Mouse (Mus musculus) adrenal gland, adult 2 months (tissue): ENCODE results near the gene Mgarp. TPM values are rescaled to one million over a fixed set of nuclear protein-coding genes. Genes with fewer than 3 reads are reported as not detected.
"Not testable (repeated sequence)": the region's sequence is repeated elsewhere in the genome, so short reads cannot be mapped to it uniquely, and the experiment has no call there.

Experiments used
- DNase-seq: peaks from one replicate; pipeline ENCODE4 v3.0.0; 2021
- polyA plus RNA-seq: library from polyadenylated mRNA; depleted of rRNA; stranded (reverse); fragments of >200 nt; gene quantifications from 2 replicates; pipeline ENCODE4 v1.2.3, GENCODE M21; 2012
- total RNA-seq, 2 experiments: library from RNA; stranded (reverse); gene quantifications; 2 replicates each; pipeline ENCODE4 v1.2.3; 2021

The Mgarp gene
- total and polyA plus RNA-seq, 3 experiments: 312 to 1,037 (median 689) TPM

DNA sequence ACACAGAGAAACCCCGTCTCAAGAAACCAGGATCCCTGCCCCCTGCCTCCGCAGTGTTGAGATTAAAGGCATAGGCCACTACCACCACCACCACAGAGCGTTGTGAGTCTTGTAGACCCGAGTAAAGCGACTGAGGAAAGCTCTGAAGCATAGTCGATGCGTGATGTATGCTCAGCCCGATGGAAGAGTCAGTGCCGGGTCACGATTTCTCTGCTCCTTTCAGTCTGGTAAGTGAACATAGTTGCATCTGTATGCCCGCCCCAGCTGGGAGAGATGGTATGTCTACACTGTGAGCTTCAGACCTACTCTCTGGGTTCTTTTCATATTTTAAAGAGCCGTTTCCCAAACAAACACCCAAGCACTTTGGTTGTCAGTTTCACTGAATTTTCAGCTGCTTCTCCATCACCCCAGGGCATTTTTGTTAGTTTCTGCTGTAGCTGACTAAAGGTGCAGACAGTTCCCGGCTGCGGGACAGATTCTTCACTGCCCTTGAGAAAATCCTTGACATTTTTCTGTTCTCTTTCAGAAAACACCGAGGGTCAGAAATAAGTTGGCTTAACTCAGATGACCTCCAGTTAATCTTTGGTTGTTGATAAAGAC is 1.3 kb upstream of the Mgarp start:
- peak; percentile 68 for DNase-seq

DNA sequence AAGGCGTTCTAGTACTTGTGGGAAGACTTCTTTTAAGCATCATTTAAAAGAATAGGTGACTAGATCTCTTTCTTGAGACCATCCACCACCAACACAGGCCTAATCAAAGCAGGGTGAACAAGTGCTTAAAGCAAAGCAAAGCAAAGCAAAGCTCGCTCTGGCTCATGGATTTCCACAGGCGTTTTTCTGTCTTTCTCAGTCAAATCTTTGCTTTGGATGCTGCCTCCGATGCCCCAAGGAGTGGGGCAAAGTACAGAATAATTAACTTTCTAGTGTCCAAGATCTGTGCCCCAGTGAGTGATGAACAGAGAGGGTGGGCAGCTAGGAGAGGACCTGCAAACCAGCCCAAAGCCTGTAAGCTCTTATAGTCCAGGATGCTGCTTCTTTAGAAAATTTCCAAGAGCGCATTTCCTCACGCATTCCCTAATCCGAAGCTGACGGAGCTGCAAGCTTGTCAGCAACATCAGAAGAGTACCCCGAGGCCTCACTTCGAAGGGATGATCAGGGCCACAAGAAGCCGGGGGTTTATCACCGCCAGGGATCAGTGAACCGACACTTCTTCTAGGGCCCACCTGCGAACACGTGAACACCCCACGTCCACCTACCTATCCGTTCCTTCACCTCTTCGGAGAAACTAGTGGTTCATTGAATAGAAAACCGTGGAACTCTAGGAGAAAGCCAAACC is 935 bp downstream of the Mgarp start:
- no peak for DNase-seq

- DNase-seq: no peak
Observed at GRCm38 (mm10) chr3:51394881-51395280, 1.7 kb downstream of the Mgarp start.

GRCm38 (mm10) chr3:51393651-51394050 is 2.9 kb downstream of the Mgarp start:
- DNase-seq: no peak

DNA sequence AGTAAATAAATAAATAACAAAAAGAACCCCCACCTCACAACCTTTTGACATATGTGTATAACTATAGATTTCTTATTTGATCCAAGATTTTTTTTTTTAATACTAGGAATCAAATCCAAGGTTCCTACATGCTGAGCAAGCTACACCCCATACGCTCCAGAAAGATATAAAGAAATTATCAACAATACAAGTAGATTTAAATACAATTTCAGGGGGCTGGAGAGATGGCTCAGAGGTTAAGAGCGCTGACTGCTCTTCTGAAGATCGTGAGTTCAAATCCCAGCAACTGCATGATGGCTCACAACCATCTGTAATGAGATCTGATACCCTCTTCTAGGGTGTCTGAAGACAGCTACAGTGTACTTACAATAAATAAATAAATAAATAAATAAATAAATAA is 3.5 kb downstream of the Mgarp start:
- DNase-seq: not testable (repeated sequence)

DNA sequence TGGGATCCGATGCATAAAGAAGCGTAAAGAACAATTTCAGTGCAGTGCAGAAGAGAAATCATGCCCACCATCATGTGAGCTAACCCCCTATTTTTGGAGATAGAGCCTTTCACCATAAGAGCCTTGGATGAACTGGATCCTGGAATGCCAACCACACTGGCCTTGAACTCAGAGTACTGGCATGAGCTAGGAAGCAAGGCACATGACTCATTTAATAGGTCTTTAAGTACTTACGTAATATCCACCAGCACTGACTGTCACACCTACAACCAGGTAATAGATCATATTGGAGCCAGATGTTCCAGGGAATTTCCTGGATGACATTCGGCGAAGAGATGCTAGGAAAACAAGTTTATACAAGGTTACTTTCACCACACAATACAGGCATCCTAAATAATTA is 4.9 kb downstream of the Mgarp start:
- peak; percentile 77 for DNase-seq

GRCm38 (mm10) chr3:51391095-51391494 is 5.4 kb downstream of the Mgarp start:
- DNase-seq: no peak

GRCm38 (mm10) chr3:51388904-51389303 is 7.6 kb downstream of the Mgarp start:
- no peak for DNase-seq

DNA sequence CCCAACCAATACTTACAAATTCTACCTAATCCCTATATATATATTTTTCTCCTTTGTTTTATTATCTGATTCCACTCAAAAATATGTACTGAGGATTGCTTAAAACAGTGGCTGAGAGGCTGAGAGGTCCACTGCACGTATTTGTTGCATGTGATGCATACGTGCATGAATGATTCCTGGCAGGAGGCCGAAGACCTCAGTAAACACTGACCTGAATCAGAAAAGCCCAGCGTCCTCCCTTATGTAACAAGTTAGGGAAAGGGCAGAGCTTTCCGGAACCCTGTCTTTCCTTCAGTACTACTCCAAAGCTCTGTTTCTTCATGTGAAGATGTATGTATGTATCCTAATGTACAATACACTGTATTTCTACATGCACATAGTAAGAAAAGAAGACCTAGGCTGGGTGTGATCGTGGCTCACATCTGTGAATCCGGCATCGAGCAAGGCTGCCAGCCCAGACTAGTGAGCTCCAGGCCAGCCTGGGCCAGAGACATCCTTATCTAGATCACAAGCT is 8.6 kb downstream of the Mgarp start:
- no peak for DNase-seq

GRCm38 (mm10) chr3:51387134-51387451 is 9.4 kb downstream of the Mgarp start:
- no peak for DNase-seq

GRCm38 (mm10) chr3:51386441-51387133 is 10.0 kb downstream of the Mgarp start:
- peak; percentile 70 for DNase-seq

GRCm38 (mm10) chr3:51383409-51383808 is 13.1 kb downstream of the Mgarp start:
- no peak for DNase-seq

DNA sequence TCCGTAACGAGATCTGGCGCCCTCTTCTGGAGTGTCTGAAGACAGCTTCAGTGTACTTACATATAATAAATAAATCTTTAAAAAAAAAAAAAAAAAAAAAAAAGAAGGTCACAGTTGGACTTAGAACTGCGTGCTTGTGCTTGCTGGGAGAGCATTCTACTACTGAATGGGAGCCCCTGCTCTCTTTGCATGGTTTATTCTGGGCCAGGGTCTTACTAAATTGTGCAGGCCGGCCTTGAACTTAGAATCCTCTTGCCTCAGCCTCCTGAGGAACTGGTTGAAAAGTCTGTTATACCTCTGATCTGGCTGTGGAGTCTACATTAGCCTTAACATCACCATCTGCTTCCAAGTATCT is 15.9 kb downstream of the Mgarp start:
- DNase-seq: no peak

- peak; percentile 43 for DNase-seq
Observed at GRCm38 (mm10) chr3:51379786-51380659, 16.5 kb downstream of the Mgarp start.

DNA sequence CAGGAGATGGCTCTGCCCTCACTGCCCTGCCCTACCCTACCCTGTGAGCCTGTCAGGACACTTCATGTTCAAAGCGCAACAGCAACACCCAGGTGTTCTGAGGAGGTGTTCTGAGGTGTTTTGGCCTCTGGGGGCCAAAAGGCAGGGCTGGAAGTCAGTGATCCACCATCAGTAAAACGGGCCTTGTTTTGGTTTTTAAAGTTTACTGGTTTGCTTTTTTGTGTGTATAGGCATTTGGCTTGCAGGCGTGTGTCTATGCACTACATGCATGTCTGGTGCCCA is 17.9 kb downstream of the Mgarp start:
- no peak for DNase-seq

DNA sequence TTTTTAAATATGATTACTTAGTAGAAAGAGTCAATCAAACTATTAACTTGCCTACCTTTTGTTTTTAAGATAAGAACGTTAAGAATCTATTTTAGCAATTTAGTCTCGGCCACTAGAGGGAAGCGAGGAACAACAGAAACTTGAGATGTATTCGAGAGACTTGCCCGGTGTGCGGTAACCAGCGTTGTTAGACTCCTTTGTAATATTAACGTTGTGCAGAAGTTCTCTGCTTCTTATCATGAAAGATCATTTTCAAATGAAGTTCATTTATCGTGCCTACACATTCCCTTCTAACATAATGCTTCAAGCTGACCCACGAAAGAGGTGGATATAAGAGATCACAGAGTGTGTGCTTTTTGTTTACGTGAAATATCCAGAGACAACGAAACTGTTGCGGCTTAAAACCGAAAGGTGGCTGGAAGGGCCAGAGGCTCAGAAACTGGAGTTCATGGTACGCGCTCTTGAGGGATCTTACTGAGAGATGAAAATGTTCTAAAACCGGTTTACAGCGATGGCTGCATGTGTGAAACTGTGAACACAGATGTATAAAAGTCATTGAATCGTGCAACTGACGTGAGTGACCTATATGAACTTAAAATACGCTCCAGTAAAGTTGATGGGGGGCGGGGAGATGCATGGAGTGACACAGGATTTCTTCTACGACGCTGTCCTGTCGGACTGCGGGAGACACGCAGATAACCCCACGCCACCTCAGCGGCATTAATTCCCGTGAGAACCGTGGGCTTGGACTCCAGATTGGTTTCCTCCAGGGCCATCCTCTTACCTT is 18.5 kb downstream of the Mgarp start:
- peak; percentile 47 for DNase-seq

GRCm38 (mm10) chr3:51375307-51376265 is 21.0 kb downstream of the Mgarp start:
- DNase-seq: peak; percentile 56

DNA sequence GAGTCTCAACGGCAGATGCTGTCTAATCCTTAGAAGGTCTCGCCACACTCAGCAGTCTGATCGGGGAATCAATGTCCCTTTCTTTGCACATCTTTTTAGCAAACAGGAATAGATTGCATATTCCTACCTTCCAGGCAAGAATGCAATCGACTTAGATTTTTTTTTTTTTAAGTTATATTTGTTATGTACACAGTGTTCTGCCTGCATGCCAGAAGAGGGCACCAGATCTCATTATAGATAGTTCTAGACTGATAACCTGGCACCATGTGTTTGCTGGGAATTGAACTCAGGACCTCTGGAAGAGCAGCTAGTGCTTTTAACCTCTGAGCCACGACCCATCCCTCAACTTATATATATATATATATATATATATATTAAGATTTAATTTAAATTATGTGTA is 23.0 kb downstream of the Mgarp start:
- no peak for DNase-seq

DNA sequence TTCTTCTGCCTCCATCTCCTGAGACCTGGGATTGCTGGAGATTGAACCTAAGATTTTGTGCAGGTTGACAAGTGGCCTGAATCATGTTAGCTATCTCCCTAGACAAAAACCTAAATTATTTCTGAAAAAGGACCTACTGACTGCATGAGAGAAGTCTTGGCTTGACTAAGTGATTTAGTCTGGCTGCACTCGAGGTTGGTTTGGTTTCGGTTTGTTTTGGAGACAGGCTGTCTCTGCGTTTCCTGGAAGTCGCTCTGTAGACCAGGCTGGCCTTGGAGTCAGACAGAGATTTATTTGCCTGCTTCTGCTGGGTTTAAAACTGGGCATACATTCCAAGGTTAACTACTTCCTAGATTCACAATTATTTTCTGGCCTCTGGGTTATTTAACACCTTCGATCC is 23.7 kb downstream of the Mgarp start:
- peak; percentile 79 for DNase-seq

DNA sequence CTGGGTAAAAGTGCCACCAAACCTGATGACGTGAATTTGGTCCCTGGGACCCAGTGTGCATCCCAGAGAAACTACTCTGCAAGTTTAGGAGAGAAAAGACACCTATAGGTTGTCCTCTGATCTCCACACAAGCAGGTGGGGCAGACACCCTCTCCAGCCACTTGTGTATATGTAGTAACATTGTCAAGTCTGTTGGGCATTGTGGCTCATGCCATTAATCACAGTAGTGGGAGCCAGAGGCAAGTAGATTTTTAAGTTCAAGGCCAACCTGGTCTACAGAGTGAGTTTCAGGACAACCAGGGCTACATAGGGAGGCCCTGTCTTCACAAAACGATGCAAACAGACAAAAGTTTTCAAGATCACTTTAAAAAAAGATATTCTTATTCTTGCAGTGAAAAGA is 24.7 kb downstream of the Mgarp start:
- DNase-seq: peak; percentile 57

DNA sequence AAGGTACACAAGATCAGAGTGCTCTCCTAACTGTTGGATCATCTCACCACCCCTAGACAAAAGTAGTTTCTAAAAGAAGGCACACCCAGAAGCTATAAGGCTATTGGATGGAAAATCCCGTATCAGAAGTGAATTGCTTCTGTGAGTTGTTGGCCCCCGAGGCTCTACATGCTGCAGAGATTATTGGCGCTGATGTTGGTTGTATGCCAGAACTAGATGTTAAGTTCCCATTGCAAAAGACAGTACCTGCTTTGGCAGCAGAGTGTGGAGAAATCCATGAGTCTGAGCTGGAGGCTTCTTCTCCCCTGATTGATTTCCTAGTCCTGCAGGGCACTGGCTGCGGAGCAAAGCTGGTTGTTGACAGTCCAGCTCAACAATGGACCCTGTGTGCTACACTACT is 28.5 kb downstream of the Mgarp start:
- no peak for DNase-seq
